Mouse (Mus musculus): ENCODE data around the gene Actrt3. TPM values are rescaled to one million over a fixed set of nuclear protein-coding genes. Genes with fewer than 3 reads are reported as not detected.
A peak's percentile ranks its signal among the peaks of the same experiment; 100 is the strongest.

The Actrt3 gene
- total RNA-seq (2015; ENCODE audit: low replicate concordance) (1.3 TPM in 1 of 2 replicates, not detected in the other), total RNA-seq (2017; ENCODE audit: low replicate concordance) (not detected in 2 replicates)

DNA sequence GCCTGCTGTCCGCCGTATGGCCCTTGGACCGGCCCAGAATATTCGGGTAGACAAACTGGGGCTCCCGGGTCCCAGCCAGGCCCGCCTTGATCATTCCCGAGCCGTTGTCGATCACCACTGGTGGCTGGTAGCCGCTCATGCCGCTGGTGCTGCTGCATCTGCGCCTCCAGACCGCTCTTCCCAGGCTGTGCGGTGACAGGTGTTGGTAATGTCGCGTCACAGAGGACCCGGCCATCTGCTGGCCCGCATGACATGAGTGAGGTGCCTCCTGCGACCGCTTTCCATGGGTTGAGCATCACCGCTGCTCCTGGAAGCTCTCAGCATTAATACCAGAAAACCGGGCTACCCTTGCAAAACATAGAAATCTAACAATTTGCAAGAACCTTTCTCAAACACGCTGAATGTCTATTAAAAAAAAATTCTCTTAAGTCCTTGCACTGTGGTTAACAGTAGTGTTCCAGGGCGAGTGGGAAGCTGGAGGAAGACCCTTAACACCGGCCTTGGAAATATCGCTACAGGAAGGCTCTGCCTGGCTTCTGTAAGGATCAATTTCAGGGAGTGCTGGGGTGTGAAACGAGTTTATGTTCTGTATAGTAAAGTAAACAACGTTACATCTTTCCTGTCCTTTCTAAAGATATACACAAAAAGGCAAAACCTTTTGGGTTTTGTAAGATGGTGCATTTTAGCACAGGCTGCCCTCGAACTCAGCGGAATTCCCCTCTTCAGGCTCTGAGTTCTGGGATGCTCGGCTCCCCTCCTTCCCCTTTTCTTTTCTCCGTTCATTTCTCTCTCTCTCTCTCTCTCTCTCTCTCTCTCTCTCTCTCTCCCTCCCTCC is at the start of gene Actrt3:
Gene Actrt3 (minus strand): TSS at position 229 of the 835 bp plus-strand sequence.
- peak; percentile 23; the same call in 1 of the 2 replicates for ATAC-seq (replicated peaks; ENCODE audit: low FRiP score, poor library complexity, severe bottlenecking)

DNA sequence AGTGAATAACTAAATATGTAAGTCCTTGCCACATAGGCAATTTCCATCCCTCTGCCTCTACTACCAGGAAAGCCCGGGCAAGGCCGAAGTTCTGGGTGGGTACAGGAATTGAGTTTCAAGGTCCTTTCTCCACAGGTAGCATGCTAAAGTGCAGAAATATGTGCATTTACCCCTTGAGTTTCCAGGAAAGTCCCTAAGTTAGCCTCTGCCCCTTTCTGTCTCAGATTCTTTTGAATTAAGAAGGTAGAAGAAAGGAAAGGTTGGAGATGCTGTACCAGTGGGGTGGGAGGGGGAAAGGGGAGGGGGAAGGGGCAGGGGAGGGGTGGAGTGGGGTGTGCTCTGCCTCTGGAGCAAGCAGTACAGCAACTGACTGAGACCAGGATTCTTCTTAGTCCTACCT is 48.7 kb upstream of the Actrt3 start:
- no peak for ATAC-seq (replicated peaks; ENCODE audit: low FRiP score, poor library complexity, severe bottlenecking)

DNA sequence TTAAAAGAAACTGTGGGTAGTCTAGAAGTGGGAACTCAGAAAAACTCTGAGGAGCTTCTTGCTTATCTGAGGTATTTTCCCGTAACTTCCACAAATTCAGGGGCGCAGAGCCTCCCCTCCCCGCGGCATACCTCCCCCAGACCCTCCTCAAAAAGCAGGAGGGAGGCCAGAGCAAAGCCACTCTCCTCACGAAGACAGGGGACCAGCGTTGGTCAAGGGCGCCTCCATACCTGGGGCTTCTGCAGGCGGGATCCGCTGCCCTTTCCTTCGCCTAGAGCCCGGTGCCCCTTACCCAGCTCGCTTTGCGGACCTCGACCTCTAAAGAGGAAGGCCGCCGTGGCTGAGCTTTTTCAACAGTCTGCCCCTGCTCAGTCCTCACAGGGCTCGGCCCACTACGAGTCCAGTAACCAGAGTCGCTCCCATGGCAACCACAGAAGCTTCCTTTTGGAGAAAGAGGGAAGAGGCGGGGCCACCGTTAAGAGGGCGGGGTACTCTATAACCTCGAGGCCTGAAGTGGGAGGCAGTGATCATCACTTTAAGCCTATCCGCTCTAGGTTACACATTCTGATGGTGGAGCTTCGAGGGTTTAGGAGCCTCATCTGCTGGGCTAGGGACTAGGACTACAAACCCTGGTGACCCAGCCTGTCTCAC is 47.8 kb upstream of the Actrt3 start, which contains the start of gene Lrrc34:
Gene Lrrc34 (minus strand): TSS at position 430 of the 651 bp plus-strand sequence.
- no peak for ATAC-seq (replicated peaks; ENCODE audit: low FRiP score, poor library complexity, severe bottlenecking)

DNA sequence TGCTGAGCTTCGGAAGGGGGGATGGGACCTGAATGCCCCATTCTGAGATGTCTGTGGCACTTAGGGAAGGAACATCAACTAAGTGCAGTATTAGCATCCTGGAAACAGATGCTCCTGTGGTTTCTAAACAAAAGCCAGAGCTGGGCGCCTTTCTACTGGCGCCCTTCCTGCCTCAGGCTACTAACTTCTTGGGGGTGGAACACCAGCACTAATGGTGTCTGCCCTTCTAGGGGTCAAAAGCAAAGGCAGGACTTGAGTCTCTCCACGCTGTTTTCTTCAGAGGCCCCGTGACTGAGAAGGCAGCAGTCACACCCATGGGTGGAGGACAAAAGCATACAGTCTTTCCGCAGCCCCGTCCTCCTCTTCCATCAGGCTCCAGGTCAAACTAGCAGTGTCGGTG is 47.0 kb upstream of the Actrt3 start:
- ATAC-seq (replicated peaks; ENCODE audit: low FRiP score, poor library complexity, severe bottlenecking): no peak

DNA sequence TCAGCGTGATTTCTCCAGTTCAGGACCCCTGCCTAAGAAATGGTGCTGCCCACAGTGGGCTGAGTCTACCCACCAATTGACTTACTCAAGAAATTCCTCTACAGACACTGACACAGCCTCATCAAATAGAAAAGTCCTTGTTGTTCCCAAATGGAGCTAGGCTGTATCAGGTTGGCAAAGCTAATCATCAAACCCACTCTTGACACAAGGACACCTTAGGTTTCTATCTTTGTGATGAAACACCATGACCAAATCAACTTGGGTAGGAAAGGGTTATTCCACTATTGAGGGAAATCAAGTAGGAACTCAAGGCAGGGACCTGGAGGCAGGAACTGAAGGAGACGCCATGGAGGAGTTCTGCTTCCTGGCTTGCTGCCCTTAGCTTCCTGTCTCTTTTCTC is 44.5 kb upstream of the Actrt3 start, which contains the start of gene Lrriq4:
Gene Lrriq4 (plus strand): TSS at position 301 of the 400 bp plus-strand sequence.
- ATAC-seq (replicated peaks; ENCODE audit: low FRiP score, poor library complexity, severe bottlenecking): no peak

DNA sequence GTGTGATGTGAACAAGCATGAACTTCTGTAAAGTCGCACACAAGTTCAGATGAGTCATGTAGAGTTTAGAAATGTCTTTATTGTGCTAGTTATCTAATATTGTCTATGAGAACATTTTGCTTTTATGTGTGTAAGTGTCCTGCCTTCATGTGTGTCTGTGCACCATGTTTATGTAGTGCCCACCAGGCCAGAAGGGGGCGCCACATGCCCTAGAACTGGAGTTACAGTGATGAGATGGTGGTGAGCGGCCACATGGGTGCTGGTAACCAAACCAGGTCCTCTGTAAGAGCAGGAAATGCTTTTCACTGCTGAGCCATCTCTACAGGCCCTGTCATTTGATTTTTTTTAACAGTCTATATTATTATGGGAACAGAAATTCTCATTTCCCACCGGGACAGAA is 35.9 kb upstream of the Actrt3 start:
- ATAC-seq (replicated peaks; ENCODE audit: low FRiP score, poor library complexity, severe bottlenecking): no peak

DNA sequence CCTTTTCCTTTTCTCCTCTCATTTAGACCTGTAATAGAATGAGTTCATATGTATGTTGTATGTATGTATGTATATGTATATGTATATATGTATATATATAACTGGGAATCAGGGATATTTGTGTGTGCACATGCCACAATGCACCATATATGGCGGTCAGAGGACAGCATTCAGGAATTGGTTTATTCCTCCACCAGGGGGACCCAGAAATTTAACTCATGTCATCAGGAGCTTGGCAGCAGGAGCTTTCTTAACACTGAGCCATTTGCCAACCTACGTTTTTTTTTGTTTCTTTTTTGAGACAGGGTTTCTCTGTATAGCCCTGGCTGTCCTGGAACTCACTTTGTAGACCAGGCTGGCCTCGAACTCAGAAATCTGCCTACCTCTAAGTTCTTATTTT is 33.9 kb upstream of the Actrt3 start:
- no peak for ATAC-seq (replicated peaks; ENCODE audit: low FRiP score, poor library complexity, severe bottlenecking)

DNA sequence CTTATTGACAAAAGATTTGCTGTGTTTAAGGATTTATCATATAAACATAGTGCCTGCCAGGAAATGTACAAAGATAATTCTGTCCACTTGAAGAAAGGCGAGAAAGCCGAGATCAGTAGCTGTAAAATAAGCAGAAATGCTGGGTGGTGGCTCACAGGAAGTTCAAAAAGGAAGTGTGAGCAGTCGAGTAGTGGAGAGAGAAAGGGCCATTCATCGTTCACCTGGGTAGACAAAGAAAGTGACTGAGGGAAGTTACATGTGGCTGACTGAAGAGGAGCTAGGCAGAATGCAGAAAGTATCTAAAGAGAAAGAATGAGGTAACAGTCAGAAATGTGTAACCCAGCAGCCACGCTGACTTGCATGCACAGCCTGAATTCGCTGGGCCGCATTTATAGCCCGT is 20.4 kb upstream of the Actrt3 start:
- ATAC-seq (replicated peaks; ENCODE audit: low FRiP score, poor library complexity, severe bottlenecking): no peak

DNA sequence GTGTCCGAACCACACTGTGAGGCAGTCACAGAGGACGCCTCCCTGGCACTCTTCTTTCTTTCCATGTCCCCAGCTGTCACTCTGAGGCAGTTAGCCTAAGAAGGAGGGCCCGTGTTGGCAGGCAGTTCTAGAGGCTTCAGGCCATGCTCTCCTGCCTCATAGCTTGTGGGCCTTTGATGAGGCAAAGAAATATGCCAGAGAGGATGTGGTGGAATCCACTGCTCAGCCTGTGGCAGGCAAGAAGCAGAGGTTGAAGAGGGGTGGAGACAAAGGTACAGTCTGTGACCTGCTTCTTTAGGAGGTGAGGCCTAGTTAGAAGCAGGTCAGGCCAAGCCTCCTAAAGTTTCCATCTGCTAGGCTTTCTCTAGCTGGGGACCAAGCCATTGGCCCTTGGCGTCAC is 11.2 kb upstream of the Actrt3 start:
- no peak for ATAC-seq (replicated peaks; ENCODE audit: low FRiP score, poor library complexity, severe bottlenecking)

DNA sequence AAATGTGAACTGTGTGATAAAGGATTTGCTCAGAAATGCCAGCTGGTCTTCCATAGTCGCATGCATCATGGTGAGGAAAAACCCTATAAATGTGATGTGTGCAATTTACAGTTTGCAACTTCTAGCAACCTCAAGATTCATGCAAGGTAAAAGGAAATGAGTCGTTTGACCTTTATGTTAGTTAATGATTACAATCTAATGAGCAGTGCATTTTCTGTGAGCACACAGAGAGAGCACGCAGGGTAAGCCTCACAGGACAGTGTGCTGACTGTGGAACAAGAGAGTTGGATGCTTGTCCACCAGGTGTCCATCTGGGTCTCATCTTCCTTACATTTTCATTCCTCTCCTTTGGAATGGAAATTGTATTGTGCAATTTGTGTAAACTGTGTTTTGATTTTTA is 9.3 kb upstream of the Actrt3 start:
- ATAC-seq (replicated peaks; ENCODE audit: low FRiP score, poor library complexity, severe bottlenecking): no peak

DNA sequence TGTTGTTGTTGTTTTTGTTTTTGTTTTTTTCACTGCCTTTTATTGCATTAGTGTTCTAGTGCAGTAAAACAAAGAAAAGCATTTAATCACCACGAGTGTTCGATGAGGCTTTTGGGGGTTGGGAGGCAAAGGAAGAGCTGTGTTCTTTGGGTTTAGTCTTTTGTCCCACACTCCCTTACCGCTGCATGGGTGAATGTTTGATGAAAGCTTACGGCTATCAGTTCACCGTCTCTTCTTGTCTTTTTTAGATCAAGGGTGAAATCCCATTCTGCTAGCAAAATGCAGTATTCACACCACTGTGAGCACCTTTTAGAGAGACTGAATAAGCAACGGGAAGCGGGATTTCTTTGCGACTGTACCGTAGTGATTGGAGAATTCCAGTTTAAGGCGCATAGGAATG is 3.5 kb upstream of the Actrt3 start:
- ATAC-seq (replicated peaks; ENCODE audit: low FRiP score, poor library complexity, severe bottlenecking): no peak

DNA sequence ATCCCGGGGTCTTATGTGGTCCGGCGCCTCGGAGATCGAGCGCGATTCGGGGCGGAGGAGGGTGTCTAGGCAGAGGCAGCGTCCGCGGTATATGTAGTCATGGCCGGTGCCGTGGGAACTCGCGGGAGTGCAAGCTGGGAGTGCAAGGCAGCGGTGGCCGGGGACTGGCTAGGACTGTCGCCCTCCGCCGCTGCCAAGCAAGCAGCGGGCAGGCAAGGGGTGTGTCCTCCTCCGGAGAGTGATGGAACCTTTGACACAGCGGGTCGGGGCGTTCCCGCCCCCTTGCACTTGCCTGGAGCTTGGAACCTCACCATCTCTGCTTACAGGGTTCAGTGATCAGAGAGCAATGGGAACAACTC is 3.0 kb upstream of the Actrt3 start:
- peak; percentile 67 for ATAC-seq (replicated peaks; ENCODE audit: low FRiP score, poor library complexity, severe bottlenecking)

DNA sequence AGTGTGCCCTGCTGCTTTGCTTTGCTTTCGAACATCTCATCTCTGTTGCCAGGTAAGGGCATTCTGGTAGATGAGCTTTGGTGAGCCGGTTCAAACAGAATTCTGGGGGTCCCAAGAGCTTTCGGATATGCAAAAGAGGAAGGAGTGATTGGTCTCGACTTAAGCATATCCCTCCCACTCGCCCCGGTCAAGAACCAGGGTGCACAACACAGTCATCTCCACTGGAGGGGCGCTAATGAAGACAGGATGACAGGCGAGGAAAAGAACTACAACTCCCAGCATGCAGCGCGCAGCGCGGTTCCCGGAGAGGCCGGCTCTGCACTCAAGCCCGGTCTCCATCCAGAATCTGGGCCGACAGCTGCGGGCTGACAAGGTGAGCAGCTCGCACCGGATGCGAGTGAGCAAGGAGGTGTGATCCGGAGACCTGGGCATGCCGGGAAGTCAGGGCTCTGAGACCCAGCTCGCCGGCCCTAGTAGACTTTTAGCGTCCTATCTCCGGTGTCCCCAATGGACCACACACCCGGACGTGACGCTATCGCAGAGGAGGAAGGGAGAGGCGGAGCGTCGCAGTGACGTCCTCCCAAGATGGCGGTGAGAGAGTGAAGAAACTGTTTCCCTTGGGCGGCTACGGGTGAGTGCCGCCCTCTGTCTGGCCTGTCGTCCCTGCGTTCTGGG is 2.5 kb upstream of the Actrt3 start, which contains the start of gene Mynn:
Gene Mynn (plus strand): TSS at position 1 of the 675 bp plus-strand sequence.
- peak; percentile 89 for ATAC-seq (replicated peaks; ENCODE audit: low FRiP score, poor library complexity, severe bottlenecking)

DNA sequence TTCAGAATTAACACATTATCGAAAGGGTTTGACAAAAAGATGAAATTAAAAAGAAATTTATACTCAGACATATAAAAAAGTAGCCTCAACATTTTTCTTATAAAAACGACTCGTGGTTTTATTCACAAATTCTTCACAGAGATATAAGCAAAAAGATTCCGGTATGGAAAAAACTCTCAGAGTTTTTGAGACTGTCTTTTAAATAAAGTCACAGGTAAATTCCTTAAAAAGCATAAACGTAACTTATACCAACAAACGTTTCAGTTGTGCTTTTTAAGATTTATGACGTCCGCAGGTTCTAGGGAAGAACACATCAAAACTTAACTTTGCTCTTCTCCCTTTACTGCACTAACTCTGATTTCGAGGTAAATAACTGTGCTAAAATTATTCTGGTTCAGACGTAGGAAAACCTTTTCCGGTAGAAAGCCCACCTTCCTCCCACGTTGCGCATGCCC is 1.9 kb upstream of the Actrt3 start:
- ATAC-seq (replicated peaks; ENCODE audit: low FRiP score, poor library complexity, severe bottlenecking): peak; percentile 70; the same call in 1 of the 2 replicates

DNA sequence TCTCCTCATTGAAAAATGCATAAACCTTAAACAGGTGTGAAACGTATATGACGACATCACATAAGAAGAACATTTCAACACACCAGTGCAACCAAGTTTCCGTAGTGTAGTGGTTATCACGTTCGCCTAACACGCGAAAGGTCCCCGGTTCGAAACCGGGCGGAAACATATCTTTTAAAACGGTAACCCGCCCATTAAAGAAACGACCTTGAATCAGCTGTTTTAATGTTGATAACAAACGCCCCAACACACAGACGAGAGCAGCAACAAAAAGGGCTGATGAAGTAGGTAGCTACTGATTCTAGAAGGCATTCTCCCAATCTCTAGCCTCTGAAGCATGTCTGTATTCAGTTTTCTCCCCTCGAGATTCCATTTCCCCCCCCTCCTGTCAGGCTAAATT is 1.4 kb upstream of the Actrt3 start:
- ATAC-seq (replicated peaks; ENCODE audit: low FRiP score, poor library complexity, severe bottlenecking): peak; percentile 49

DNA sequence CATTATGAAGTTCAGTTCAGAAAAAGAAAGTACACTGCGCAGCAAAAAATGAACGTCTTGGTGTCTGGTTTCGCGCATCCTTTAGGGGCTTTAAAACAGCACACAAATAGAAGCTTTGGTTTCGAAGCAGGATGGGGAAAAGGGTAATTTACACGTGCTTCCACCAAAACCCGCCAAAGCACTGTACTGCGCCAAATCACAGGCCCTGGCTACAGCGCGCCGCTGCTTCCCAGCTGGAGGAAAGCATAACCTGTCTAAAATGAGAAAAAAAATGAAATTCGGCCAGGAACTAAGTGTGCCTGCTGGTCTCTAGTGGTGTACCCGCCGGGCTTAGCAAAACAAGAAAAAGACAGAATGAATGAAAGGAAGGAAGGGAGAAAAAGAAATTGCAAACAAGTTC is 978 bp upstream of the Actrt3 start:
- 0 out of 2 replicates have a peak, but pooled peaks have one; percentile 7 for ATAC-seq (replicated peaks; ENCODE audit: low FRiP score, poor library complexity, severe bottlenecking)

DNA sequence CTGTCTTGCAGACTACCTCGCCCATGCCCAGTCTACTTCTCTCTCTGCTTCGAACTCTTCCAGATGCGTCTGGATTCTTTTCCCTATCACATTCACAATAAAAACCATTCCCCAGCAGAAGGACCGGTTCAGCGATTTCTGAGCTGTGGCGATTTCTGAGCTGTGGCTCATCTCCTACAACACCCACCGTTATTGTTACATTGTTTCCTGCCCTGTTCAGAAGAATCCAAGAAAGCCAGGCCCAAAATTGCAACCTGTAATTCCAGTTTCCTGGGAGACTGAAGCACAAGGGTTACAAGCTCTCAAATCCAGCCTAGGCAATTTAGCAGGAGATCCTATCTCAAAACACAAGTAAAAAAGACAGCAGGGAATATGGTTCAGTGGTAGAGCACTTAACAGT is 2.5 kb downstream of the Actrt3 start:
- no peak for ATAC-seq (replicated peaks; ENCODE audit: low FRiP score, poor library complexity, severe bottlenecking)

DNA sequence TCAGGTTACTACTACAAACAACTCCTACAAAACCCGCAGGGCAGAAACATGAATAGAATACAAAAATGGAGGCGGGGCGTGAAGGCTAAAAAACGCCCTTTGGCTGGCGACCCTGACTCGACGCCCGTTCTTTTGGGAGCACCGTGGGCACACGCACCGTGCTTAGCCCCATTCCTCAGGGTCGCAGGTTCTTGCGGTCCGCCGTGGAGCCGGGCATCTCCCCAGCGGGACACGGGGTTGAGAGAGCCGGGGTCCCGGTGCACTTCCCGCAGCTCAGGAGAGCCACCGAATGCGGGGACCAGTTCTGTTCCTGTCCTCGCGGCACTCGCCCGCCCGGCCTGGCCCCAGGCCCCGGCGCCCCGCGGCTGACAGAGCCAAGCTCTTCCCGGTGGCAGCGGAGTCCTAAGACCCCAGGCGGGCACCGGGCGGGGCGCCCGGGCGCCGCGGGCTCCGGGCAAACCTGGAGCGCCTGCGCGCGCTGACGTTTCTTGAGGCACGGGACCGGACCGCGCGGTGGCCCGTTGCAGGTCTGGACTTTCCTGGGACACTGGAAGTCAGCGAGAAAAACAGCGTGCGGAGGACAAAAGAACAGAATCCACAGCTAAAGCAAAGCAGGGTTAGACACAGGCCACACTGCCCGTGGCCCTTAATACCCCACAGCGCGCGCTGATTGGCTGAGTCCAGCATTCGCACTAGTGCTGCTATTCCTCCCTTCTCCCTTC is 4.5 kb downstream of the Actrt3 start:
- ATAC-seq (replicated peaks; ENCODE audit: low FRiP score, poor library complexity, severe bottlenecking): no peak

DNA sequence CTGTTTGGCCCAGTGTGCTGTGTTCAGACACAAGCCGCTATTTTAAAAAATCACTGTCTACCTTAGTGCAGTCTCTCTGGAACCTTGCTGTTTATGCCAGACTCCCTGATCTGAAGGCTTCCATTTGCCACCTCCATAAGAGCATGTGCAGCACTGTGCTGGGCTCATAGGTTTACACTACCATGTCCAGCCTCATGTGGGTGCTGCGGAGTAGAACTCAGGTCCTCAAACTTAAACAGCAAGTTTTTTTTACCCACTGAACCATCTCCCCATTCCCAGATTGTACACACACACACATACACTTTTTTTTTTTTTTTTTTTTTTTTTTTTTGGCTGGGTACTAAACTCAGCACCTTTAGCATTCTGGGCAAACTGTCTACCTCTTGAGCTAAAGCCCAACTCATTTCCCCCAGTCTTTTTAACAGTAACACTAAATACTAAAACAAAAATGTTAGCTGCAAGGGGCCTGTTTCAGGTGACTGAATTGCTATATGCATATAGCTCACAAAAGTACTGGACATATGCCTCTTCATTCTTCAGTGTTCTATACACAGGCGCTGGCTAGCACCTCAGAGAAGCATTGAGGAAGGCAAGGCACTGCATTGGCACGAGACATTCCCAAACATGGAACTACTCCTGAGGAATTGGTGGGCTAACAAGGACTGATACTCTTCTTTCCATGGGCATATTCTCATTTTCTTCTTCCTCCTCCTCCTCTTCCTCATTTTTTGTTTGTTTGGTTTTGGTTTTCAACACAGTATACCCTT is 5.8 kb downstream of the Actrt3 start:
- no peak for ATAC-seq (replicated peaks; ENCODE audit: low FRiP score, poor library complexity, severe bottlenecking)

All from erythroblast, adult 5-6 weeks (primary cell).